Mouse (Mus musculus) ES-E14 (cell line): ENCODE measurements around the gene Fam110a. TPM values are rescaled to one million over a fixed set of nuclear protein-coding genes. Genes with fewer than 3 reads are reported as not detected.

Experiments
- DNase-seq: peaks from one replicate; pipeline ENCODE4 v3.0.0-alpha.2; 2013; ENCODE audit warnings: low read depth, low spot score
- H3K27ac ChIP-seq: 2 replicates; pipeline ENCODE4 v1.5.1; 2012; ENCODE audit warnings: low read depth, mild to moderate bottlenecking, low read length, moderate library complexity, mixed read lengths; ENCODE audit not compliant: poor library complexity, insufficient read depth, severe bottlenecking
- H3K36me3 ChIP-seq: 2 replicates; pipeline ENCODE4 v1.6.1; 2012; ENCODE audit warnings: mild to moderate bottlenecking, low read length, moderate library complexity, mixed read lengths; ENCODE audit not compliant: control insufficient read depth, poor library complexity, insufficient read depth, severe bottlenecking
- H3K4me1 ChIP-seq, 2 experiments: fragments of 150-350 bp in 1 of 2; sonication (generic) in 1 of 2; 2 replicates each; pipeline ENCODE4 v1.6.1; 2012; ENCODE audit warnings: low read length in 2 of 2, mild to moderate bottlenecking in 1 of 2, mixed read lengths in 1 of 2; ENCODE audit not compliant: control insufficient read depth in 2 of 2, insufficient read depth in 2 of 2, poor library complexity in 1 of 2
- H3K4me3 ChIP-seq, 2 experiments: fragments of 150-350 bp in 1 of 2; sonication (generic) in 1 of 2; 2 replicates each; pipeline ENCODE4 v1.5.1; 2012; ENCODE audit warnings: low read length in 2 of 2, low read depth in 1 of 2, mild to moderate bottlenecking in 1 of 2, mixed read lengths in 1 of 2; ENCODE audit not compliant: insufficient read depth in 1 of 2, poor library complexity in 1 of 2, severe bottlenecking in 1 of 2
- H3K9ac ChIP-seq: 2 replicates; pipeline ENCODE4 v1.6.1; 2012; ENCODE audit warnings: low read depth, mild to moderate bottlenecking, low read length, mixed read lengths; ENCODE audit not compliant: poor library complexity, insufficient read depth, severe bottlenecking
- H3K9me3 ChIP-seq: fragments of 150-350 bp; sonication (generic); 2 replicates; pipeline ENCODE4 v1.6.1; 2012; ENCODE audit warnings: low read depth, mild to moderate bottlenecking, low read length; ENCODE audit not compliant: control insufficient read depth, insufficient read depth
- CHD2 ChIP-seq: IDR thresholded peaks from 2 replicates; pipeline ENCODE4 v1.6.1; 2014; ENCODE audit warnings: mild to moderate bottlenecking, low read depth, low read length, inconsistent platforms
- HCFC1 ChIP-seq: IDR thresholded peaks from 2 replicates; pipeline ENCODE4 v1.6.1; 2012; ENCODE audit warnings: low read length, inconsistent platforms, borderline replicate concordance; ENCODE audit not compliant: insufficient read depth
- MAFK ChIP-seq: IDR thresholded peaks from 2 replicates; pipeline ENCODE4 v1.6.1; 2014; ENCODE audit warnings: mild to moderate bottlenecking, low read depth, low read length, inconsistent platforms; ENCODE audit not compliant: insufficient read depth
- ZC3H11A ChIP-seq: IDR thresholded peaks from 2 replicates; pipeline ENCODE4 v1.6.1; 2012; ENCODE audit warnings: low read depth, mild to moderate bottlenecking, inconsistent platforms, low read length, borderline replicate concordance
- ZNF384 ChIP-seq: IDR thresholded peaks from 2 replicates; pipeline ENCODE4 v1.6.1; 2012; ENCODE audit warnings: low read depth, low read length, inconsistent platforms
- in situ Hi-C, 2 experiments: fragments of 600-800 bp; cut with MboI; formaldehyde crosslinking; loops; one replicate each; pipeline ENCODE4 v1.15.1; 2025; ENCODE audit warnings: low sequenced_read_pairs in 2 of 2, inconsistent platforms in 1 of 2; ENCODE audit not compliant: unreplicated experiment in 2 of 2
- total RNA-seq: library from RNA; depleted of rRNA; stranded (reverse); fragments of 300-350 nt; gene quantifications from 2 replicates; pipeline ENCODE4 v1.2.3, GENCODE M21; 2012; rRNA removed

Gene Fam110a
- 5.8 and 6.3 TPM in 2 replicates for total RNA-seq

GRCm38 (mm10) chr2:151979470-151980354 is at the start of gene Fam110a:
Gene Fam110a (minus strand): TSS chr2:151980219.
- H3K4me1 ChIP-seq = peaks cover 3 to 12% of the 10 kb centered on the region in 2 experiments; a peak in 1 of 4 replicates

GRCm38 (mm10) chr2:152029252-152030082 is 49.4 kb upstream of the Fam110a start:
- no peak overlapping the region for H3K27ac ChIP-seq
- peaks cover 4 to 11% of the 10 kb centered on the region in 2 experiments; a peak in 3 of 4 replicates for H3K4me1 ChIP-seq
- no peaks in the 10 kb centered on the region for H3K36me3 ChIP-seq
- no peaks in the 10 kb centered on the region for H3K9me3 ChIP-seq
- peak overlapping the region; percentile 72 to 81 for H3K4me3 ChIP-seq
- peak overlapping the region; percentile 52 for H3K9ac ChIP-seq
- in situ Hi-C loops = loop anchor here in 1 of 2 experiments (10.0 kb wide), 1 partner anchor 335 kb away; no protein-coding TSS in a partner anchor
- DNase-seq = peak; percentile 94
- peak; percentile 21; the same call in 1 of the 2 replicates for TF ChIP-seq ZC3H11A
- TF ChIP-seq HCFC1 = peak; percentile 20; the same call in 1 of the 2 replicates
- no peak for TF ChIP-seq MAFK

More at GRCm38 (mm10) chr2:151979470-151980354, at the start of gene Fam110a:
- no peaks in the 10 kb centered on the region for H3K9me3 ChIP-seq
- no peak within 1 kb of the TSS for H3K27ac ChIP-seq
- peak within 1 kb of the TSS; percentile 77 for H3K9ac ChIP-seq
- no peak for TF ChIP-seq ZC3H11A
- no peak for TF ChIP-seq HCFC1
- no peak for TF ChIP-seq CHD2
- no peak for TF ChIP-seq ZNF384
- TF ChIP-seq MAFK = no peak
- in situ Hi-C loops = no loop called here
- peak within 1 kb of the TSS; percentile 75 to 85 for H3K4me3 ChIP-seq
- no peak for DNase-seq
- H3K36me3 ChIP-seq = no peaks in the 10 kb centered on the region; the same call in 1 of the 2 replicates

GRCm38 (mm10) chr2:152024883-152025422 is 44.9 kb upstream of the Fam110a start:
- Histone ChIP-seq H3K9me3 (no peaks in the 10 kb centered on the region), H3K27ac (no peak overlapping the region), H3K9ac (no peak overlapping the region), H3K4me1 (peaks cover 5 to 7% of the 10 kb centered on the region in 2 experiments), H3K4me3 (no peak overlapping the region), H3K36me3 (no peaks in the 10 kb centered on the region)
- in situ Hi-C loops = loop anchor here in 1 of 2 experiments (10.0 kb wide), 1 partner anchor 340 kb away; no protein-coding TSS in a partner anchor
- no peak for DNase-seq
- TF ChIP-seq ZC3H11A (no peak), ZNF384 (no peak), MAFK (no peak), CHD2 (no peak), HCFC1 (no peak)

- DNase-seq = no peak
- no peak overlapping the region for H3K4me3 ChIP-seq
- no peak overlapping the region for H3K9ac ChIP-seq
- no peaks in the 10 kb centered on the region for H3K36me3 ChIP-seq
- H3K4me1 ChIP-seq = peaks cover 3 to 7% of the 10 kb centered on the region in 2 experiments; a peak in 3 of 4 replicates
- H3K27ac ChIP-seq = no peak overlapping the region
- H3K9me3 ChIP-seq = no peaks in the 10 kb centered on the region
- TF ChIP-seq CHD2 (no peak), ZC3H11A (no peak), MAFK (no peak), HCFC1 (no peak), ZNF384 (no peak)
- in situ Hi-C loops = loop anchor here in 1 of 2 experiments (10.0 kb wide), 1 partner anchor 343 kb away; no protein-coding TSS in a partner anchor
Measured at GRCm38 (mm10) chr2:152022022-152022421, 42.0 kb upstream of the Fam110a start.
